Mouse (Mus musculus) spleen, postnatal 4 days (tissue): Measurements from ENCODE around the gene Mtx1.

Experiments used
- DNase-seq, 2 experiments: peaks; one replicate each; pipeline ENCODE4 v3.0.0; 2022; ENCODE audit warnings: low spot score in 2 of 2

The Mtx1 gene

GRCm38 (mm10) chr3:89226900-89227299 is at the start of gene Mtx1:
Mtx1 (minus strand) TSS chr3:89227088.
- DNase-seq: no peak

GRCm38 (mm10) chr3:89276061-89276460 is 49.2 kb upstream of the Mtx1 start:
- no peak for DNase-seq

DNA sequence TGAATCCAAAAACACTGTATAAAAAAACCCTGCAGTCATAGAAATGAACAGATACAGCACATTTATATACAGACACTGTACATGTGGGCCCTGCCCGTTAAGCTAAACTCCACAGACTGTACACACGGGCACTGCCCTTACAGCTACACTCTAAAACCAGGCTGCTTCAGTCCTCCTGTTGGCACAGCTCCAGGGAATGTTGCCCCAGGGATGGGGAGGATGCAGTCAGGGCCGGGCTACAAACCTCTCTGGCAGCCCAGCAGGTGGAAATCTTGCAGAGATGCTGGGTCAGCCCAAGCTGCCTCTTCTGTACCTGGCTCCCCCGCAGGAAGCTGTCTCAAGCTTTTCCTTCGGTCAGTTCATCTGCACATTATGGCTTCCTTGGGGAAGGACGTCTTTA is 44.9 kb upstream of the Mtx1 start:
- no peak for DNase-seq

DNA sequence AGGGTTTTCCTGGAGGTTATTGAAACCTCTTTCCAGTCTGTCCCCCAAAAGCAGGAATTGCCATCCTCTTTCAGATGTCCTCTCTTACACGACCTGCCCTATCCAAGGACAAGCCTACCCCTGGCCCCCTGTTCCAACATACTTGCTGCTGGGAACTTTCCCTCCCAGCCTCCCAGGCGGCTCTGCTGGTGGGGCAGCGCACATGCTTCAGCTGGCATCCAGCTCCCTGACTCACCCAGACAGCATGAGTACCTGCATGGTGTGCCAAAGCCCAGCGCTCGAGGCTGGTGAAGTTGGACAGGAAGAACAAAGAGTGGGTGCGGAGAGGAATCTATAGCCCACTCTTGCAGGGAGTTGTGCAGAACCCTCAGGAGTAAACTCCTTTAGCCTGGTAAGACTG is 44.0 kb upstream of the Mtx1 start:
- no peak for DNase-seq

- DNase-seq: peak; percentile 74 to 90
Observed at GRCm38 (mm10) chr3:89270051-89270755, 43.3 kb upstream of the Mtx1 start, which contains the start of gene Slc50a1. Slc50a1 (minus strand) TSS chr3:89270570.

GRCm38 (mm10) chr3:89268916-89269315 is 42.0 kb upstream of the Mtx1 start:
- peak in 1 of 2 experiments; percentile 59 for DNase-seq

DNA sequence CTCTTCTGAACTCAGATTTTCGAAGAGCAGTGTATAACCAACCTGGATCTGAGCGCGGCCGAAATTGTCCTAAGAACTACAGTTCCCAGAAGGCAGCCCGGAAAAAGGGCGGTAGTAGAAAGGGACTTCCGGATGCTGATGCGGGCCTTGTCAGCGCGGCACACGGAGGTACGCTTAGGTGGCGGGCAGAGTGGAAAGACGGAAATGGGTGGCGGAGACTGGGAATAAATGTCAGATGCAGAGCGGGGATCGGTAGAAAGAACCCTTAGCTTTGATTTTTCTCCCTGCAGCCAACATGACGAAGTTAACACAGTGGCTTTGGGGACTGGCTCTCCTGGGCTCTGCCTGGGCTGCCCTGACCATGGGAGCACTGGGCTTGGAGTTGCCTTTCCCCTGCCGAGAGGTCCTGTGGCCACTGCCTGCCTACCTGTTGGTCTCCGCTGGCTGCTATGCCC is 39.6 kb upstream of the Mtx1 start:
- DNase-seq: peak; percentile 69 to 85

GRCm38 (mm10) chr3:89262417-89262816 is 35.5 kb upstream of the Mtx1 start:
- DNase-seq: no peak

DNA sequence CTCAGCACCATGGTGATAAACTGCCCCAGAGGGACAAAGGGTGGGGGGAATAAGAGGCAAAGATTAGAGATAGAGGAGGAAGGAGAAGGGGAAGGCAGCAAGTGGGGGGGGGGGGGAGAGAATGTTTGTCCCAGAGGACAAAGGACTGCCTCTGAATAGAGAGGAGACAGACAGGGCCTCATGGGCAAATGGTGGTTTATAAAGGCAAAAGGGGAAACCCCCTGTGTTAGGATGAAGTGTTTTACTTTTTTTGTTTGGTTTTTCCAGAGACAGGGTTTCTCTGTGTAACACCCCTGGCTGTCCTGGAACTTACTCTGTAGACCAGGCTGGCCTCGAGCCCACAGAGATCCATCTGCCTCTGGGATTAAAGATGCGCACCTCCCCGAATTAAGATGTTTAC is 33.3 kb upstream of the Mtx1 start:
- DNase-seq: no peak

DNA sequence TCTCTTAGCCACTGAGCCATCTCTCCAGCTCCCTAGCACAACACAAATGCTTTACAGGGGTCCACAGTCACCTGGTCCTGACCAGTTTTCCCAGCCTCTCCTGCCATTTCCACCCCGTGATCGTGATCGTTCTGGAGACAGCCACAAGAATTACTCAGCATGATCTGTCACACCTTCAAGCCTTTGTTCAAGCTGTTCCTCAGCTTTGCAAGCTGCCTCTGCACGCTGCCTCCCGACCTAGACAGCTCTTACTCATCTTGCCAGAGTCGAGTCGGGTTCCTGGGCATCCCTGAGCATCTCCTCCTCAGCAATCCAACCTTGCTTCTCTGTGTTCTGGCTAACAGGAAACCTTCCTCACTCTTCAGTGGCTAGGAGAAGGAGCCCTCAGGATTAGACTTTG is 32.2 kb upstream of the Mtx1 start, which contains the start of gene Dpm3:
TSS of gene Dpm3 (plus strand) at position 283 of the 400 bp plus-strand sequence.
- DNase-seq: no peak

DNA sequence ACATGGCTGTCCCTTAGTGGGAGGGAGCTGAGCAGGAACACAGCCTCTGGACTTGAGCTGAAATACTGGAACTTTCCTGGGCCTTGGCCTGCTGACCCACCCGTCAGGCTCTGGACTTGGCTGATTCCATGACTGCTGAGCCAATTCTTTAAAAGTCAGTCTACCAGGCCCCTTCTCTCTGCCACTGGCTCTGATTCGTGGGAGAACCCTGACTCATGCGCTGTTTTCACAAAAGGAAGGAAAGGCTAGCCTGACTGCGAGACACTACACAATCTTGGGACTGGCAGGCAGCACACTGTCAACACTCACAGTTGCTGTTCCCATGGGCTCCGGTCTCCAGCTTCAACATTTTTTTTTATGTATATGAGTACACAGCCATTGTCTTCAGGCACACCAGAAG is 29.3 kb upstream of the Mtx1 start:
- no peak for DNase-seq

- DNase-seq: no peak
Observed at GRCm38 (mm10) chr3:89254994-89255393, 28.1 kb upstream of the Mtx1 start.

DNA sequence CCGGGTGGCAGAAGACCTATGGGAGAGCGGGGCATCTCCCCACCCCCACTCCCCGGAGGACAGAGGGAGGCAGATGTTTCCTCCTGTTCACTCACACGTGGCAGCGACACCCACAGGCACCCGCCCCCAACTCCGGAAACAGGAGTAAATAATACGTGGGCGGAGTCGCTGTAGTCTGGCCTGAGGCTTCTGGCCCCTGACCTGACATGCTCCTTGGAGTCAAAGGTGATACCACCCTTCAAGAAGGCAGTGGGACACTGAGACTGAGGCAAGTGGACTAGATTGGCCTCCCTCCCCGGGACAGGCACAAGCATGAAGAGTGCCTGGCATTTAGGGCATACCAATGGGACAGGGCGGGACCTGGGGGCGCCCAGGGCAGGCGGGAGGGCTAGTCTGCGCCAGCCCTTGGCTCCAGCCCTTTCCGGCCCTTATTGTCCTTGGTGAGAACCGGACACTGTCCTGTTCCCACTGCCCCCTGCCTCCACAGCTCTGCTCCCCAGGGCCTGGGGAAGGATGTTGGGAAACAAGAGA is 24.5 kb upstream of the Mtx1 start:
- peak; percentile 68 to 81 for DNase-seq

GRCm38 (mm10) chr3:89250435-89251040 is 23.6 kb upstream of the Mtx1 start:
- DNase-seq: peak; percentile 63 to 81

- no peak for DNase-seq
Observed at GRCm38 (mm10) chr3:89247466-89247865, 20.6 kb upstream of the Mtx1 start.

DNA sequence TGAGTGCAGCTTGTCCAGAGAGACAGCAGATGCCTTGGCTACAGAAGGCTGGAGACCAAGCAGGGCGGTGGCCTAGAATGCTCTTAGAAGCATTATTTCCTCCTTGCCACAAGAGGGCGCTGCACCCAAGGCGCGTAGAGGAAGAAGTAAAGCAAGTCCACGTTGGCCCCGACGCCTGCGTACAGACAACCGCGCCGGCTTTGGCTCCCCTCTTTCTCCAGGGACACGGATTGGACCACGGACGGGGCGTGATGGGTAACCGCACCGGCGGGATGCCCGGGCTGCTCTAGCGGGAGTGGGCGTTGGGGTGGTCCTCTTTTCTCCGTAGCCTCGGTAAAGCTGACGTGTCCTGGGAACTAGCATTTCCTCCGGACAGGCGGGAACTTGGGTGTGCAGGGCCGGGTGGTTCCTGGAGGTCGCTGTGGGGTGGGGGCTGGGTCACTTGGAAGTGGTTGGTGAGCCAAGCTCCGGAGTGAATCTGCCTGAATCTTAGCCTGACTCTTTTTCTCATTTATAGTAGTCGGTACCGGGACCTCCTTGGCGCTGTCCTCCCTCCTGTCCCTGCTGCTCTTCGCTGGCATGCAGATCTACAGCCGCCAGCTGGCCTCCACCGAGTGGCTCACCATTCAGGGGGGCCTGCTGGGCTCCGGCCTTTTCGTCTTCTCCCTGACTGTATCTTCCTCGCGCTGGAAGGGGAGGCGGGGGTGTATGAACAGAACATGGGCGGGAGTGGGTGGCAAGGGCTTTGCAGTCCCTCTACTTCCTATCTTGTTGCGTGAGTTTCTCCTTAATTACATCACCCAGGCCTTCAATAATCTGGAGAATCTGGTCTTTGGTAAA is 19.6 kb upstream of the Mtx1 start, which contains the start of gene Trim46:
TSS of gene Trim46 (minus strand) at position 49 of the 840 bp plus-strand sequence.
- peak; percentile 84 to 95 for DNase-seq

DNA sequence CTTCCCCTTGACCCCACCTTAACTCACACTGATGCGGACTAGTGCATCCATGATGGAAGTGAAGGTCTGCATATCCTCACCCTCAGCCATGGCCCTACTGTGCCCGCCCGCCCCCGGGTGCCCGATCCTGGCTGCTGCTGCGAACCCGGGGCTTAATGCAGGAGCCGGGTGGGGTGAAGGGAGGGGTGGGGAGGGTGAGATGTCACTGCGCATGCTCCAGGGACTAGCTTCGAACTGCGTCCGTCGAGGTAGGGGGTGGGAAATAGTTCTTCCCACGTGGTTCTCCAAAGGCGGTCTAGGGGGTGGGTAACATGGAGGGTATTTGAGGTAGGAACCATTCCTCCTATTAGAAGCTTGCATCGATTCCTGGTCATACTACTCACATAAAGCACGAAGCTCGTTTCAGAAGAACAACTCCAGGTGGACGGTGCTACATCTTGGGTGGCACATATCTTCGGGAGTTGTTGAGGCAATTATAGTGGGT is 18.8 kb upstream of the Mtx1 start, which contains the start of gene Krtcap2:
TSS of gene Krtcap2 (plus strand) at position 279 of the 484 bp plus-strand sequence.
- peak; percentile 29 to 69 for DNase-seq

- DNase-seq: peak; percentile 18 to 67
Observed at GRCm38 (mm10) chr3:89244982-89245687, 18.2 kb upstream of the Mtx1 start.

DNA sequence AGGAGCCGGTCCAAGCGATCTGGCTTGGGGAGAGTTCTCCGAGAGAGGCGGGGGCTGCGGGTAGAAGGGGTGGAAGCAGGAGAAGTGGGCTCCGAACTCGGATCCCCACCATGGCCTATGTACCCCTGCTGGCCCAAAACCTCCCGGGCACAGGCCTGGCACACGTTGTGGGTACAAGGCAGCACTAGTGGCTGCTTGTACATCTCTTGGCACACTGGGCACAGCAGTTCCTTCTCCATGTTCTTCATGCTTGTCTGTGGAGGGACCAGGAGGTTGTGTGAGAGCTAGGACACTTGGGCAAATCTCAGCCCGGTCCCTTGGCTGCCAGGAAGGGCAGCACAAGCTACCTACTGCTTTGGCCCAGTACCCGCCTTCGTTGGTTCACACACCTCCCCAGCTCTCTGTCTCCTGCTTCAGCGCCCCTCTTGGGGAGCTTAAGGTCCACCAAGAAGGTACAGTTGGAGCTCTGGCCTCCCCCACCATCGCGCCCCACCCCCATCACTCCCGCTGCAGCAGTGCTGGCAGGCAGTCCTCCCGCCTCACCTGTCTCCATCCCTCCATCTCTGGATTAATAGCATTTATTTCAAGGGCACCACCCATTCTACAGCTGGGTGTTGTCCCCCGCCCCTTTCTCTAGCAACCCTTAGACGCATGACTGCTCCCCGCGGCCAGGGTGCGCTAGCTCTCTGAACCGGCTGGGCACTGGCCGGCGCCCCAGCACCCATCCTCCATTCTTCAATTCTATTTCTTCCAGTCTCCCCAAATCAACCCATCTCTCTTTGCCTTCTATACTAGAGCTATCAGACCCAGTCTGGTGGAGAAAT is 17.5 kb upstream of the Mtx1 start:
- DNase-seq: peak in 1 of 2 experiments; percentile 70

DNA sequence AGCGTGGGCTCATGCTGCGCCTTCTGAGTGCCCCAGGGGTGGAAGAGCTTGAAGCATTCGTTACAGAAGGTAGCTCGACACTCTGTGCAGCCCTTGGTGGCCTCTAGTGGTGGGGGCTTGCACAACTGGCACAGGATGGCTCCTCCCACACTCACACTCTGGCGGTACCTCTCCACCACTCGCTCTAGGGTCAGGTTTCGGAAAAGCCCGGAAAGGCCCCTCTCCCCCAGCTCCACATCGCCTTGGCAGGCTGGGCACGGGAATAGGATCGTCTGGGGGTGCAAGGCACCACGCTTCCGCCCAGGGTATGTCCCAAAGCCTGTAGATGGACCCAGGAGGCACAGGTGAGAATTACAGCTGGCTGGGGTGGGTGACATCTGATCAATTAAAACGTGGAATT is 16.7 kb upstream of the Mtx1 start:
- DNase-seq: peak; percentile 66 to 80
